Mouse (Mus musculus) liver, embryonic 11.5 days (tissue): ENCODE data around the gene Grk2. TPM values are rescaled to one million over a fixed set of nuclear protein-coding genes. Genes with fewer than 3 reads are reported as not detected.

Source experiments
- ATAC-seq: fragments of 200-750 bp; cut with Nextera tagmentation; replicated peaks from 2 replicates; pipeline ENCODE4 v1.8.0; 2017; ENCODE audit warnings: moderate number of reproducible peaks, mild to moderate bottlenecking, moderate TSS enrichment, moderate library complexity; ENCODE audit not compliant: low FRiP score
- DNase-seq: peaks from one replicate; pipeline ENCODE4 v3.0.0-alpha.2; 2017; ENCODE audit warnings: low spot score
- H3K27ac ChIP-seq: fragments of 300-500 bp; sonication (generic); 2 replicates; pipeline ENCODE4 v1.5.1; 2014; ENCODE audit warnings: mild to moderate bottlenecking, low read depth, low read length, control low read depth
- H3K27me3 ChIP-seq: fragments of 300-500 bp; sonication (generic); replicated peaks from 2 replicates; pipeline ENCODE4 v1.6.1; 2014; ENCODE audit warnings: low read length, mixed read lengths; ENCODE audit not compliant: control insufficient read depth, insufficient read depth
- H3K36me3 ChIP-seq: fragments of 300-500 bp; sonication (generic); 2 replicates; pipeline ENCODE4 v1.6.1; 2014; ENCODE audit warnings: mild to moderate bottlenecking, low read length, moderate library complexity, mixed read lengths; ENCODE audit not compliant: control insufficient read depth, insufficient read depth
- H3K4me1 ChIP-seq: fragments of 300-500 bp; sonication (generic); replicated peaks from 2 replicates; pipeline ENCODE4 v1.6.1; 2014; ENCODE audit warnings: low read length, mixed read lengths; ENCODE audit not compliant: control insufficient read depth, insufficient read depth
- H3K4me2 ChIP-seq: fragments of 300-500 bp; sonication (generic); 2 replicates; pipeline ENCODE4 v1.6.1; 2014; ENCODE audit warnings: mild to moderate bottlenecking, control low read depth, moderate library complexity
- H3K4me3 ChIP-seq: fragments of 300-500 bp; sonication (generic); 2 replicates; pipeline ENCODE4 v1.5.1; 2014; ENCODE audit warnings: low read depth, low read length, control low read depth
- H3K9ac ChIP-seq: fragments of 300-500 bp; sonication (generic); 2 replicates; pipeline ENCODE4 v1.6.1; 2014; ENCODE audit warnings: low read depth, low read length, control low read depth
- H3K9me3 ChIP-seq: fragments of 300-500 bp; sonication (generic); 2 replicates; pipeline ENCODE4 v1.6.1; 2016; ENCODE audit warnings: low read length, inconsistent platforms, mixed read lengths; ENCODE audit not compliant: control insufficient read depth
- WGBS: fragments of 180-500 bp; shearing (Covaris S2); extraction: QIAGEN DNeasy Blood & Tissue Kit; methylation state at CpG from one replicate; pipeline ENCODE4 v1.1.7; 2014; 5-methylcytosine and 5-hydroxymethylcytosine counted together
- polyA plus RNA-seq: library from polyadenylated mRNA; unstranded; fragments of >200 nt; fragmentation: Nextera tagmentation; extraction: Ambion mirVana; gene quantifications from 2 replicates; pipeline ENCODE4 v1.2.1, GENCODE M21; 2014

Grk2 gene
- polyA plus RNA-seq, 1 experiment from 2014 or later, result 23.1 TPM

DNA sequence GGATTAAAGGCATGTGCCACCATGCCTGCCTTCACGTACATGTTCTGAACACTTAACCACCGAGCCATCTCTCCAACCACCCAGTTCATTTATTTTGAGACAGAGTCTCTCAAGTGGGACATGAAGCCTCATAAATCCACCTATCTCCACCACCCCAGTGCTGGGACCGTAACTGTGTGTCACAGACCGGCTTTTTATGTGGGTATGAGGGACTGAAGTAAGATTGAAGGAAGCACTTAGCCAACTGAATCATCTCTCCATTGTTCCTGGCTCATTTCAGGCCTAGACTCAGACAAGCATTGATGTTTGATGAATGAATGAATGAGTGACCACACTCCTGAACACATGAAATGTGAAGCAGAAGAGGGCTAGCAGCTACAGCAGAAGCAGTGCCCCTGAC is 3.3 kb upstream of the Grk2 start:
- H3K27me3 ChIP-seq, result no peaks in the 10 kb centered on the region
- H3K4me3 ChIP-seq, result no peak overlapping the region
- H3K36me3 ChIP-seq, result no peaks in the 10 kb centered on the region
- 83% methylated on average over 4 of the region's 4 CpGs for WGBS
- no peak overlapping the region for H3K9ac ChIP-seq
- DNase-seq (no peak), ATAC-seq (no peak)
- H3K4me2 ChIP-seq, result no peak overlapping the region
- no peak overlapping the region for H3K27ac ChIP-seq
- H3K9me3 ChIP-seq, result no peaks in the 10 kb centered on the region
- peaks cover 10% of the 10 kb centered on the region for H3K4me1 ChIP-seq

DNA sequence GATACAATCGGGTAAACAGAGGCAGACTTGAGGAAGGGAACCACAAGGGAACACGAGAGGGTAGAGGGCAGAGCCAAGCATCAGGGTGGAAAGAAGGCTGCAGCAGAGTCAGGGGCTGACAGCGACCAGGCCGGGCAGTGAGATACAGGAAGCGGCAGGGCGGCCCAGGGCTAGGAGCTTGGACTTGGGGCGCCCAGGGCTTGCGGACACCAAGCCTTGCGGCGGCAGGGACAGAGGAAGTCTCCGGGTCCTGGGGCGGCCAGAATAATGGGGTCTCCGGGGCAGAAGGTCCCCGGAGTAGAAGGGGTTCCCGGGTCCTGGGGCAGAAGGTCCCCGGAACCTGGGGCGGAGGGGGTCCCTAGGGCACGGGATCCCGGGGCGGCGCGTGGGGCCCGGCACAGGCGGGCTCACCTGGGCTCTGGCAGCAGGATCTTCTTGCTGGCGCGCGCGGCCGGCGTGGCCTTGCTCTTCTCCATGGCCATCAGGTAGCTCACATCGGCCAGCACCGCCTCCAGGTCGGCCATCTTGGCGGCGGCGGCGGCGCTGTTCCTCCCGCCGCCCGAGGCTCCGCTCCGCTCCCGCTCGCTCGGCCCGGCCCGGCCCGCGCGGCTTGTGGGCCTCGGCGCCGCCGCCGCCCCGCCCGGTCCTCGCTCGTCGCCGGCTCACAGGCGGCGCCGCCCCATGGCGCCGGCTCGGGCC is 382 bp downstream of the Grk2 start:
- DNase-seq (peak; percentile 66), ATAC-seq (peak; percentile 61)
- peak overlapping the region; percentile 85 for H3K27ac ChIP-seq
- H3K9me3 ChIP-seq, result no peaks in the 10 kb centered on the region
- H3K4me1 ChIP-seq, result peaks cover 46% of the 10 kb centered on the region
- H3K4me2 ChIP-seq, result peak overlapping the region; percentile 94
- H3K9ac ChIP-seq, result peak overlapping the region; percentile 97
- under 1% methylated on average over 53 of the region's 68 CpGs for WGBS
- H3K4me3 ChIP-seq, result peak overlapping the region; percentile 98
- no peaks in the 10 kb centered on the region for H3K36me3 ChIP-seq
- H3K27me3 ChIP-seq, result no peaks in the 10 kb centered on the region

DNA sequence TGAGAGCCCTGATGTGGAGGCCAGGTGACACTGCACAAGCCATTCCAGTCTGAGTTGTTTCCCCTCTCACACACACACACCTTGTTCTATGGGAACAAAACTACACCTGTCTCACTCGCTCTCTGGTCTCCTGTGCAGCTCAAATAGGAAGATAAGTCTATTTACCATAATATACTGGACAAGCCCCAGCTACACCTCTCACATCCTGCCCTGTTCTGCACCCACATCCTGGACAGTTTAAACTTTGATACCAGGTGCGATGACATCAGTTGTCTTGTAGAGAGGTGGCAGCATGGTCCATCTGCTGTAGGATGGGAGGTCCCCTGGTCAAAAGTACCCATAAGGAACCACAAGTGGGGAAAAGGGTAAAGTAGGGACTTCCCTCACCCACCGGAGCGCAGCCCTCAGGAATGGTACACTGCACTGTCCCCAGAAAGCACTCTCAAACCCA is 1.1 kb downstream of the Grk2 start:
- Histone ChIP-seq H3K27me3 (no peaks in the 10 kb centered on the region), H3K4me3 (peak overlapping the region; percentile 98), H3K9ac (peak overlapping the region; percentile 97), H3K36me3 (no peaks in the 10 kb centered on the region), H3K27ac (peak overlapping the region; percentile 45; the same call in 1 of the 2 replicates), H3K9me3 (no peaks in the 10 kb centered on the region), H3K4me1 (peaks cover 54% of the 10 kb centered on the region), H3K4me2 (peak overlapping the region; percentile 94)
- ATAC-seq, result no peak
- WGBS, result 45% methylated on average over 4 of the region's 4 CpGs
- DNase-seq, result no peak

DNA sequence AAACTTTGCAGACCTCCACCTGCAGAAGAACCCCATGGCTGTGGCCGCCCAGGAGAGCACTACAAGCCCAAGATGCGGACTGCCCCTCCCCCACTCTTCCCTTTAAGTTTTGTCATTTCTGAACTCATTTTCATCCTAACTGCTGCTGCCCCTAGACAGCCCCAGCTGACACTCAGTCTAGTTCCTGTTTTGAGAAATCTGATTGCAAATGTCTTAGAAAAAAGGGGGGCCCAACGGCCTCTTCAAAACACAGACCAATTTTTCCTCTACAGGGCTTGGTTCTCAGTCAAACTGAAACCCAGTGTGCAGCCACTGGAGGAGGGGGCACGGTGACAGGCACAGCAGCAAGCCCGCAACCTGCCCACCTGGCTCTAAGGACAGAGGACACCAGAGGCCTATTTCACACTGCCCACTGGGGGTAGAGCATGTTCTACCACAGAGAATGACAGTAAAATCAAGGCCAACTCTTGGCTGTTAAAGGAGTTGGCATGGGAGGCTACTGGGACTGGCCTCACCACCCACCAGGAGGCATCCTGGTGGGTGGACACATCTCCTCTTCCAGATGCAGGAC is 1.7 kb downstream of the Grk2 start:
- H3K4me2 ChIP-seq, result peak overlapping the region; percentile 94
- DNase-seq, result no peak
- H3K4me3 ChIP-seq, result peak overlapping the region; percentile 98
- WGBS, result 42% methylated on average over 5 of the region's 5 CpGs
- H3K27ac ChIP-seq, result peak overlapping the region; percentile 45; the same call in 1 of the 2 replicates
- peak overlapping the region; percentile 97 for H3K9ac ChIP-seq
- no peaks in the 10 kb centered on the region for H3K9me3 ChIP-seq
- H3K36me3 ChIP-seq, result no peaks in the 10 kb centered on the region
- peaks cover 57% of the 10 kb centered on the region for H3K4me1 ChIP-seq
- no peaks in the 10 kb centered on the region for H3K27me3 ChIP-seq
- ATAC-seq, result no peak

DNA sequence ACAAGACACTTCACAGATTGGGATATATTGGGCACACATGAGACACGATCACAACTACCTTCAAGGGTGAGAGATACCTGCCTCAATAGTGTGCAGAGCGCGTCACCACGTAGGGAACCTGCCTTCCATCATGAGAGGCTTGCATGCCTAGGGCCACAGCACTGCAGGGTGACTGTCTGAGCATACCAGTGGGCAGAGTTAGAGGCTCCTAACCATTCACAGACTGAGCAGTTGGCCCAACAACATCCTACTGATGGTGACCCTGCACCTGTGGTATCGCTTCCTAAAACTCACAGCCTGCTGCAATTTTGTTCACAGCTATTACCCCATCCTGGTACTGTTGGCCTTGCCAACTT is 2.4 kb downstream of the Grk2 start:
- Histone ChIP-seq H3K27ac (no peak overlapping the region), H3K36me3 (no peaks in the 10 kb centered on the region), H3K27me3 (no peaks in the 10 kb centered on the region), H3K4me1 (peaks cover 64% of the 10 kb centered on the region), H3K4me3 (peak overlapping the region; percentile 98), H3K9ac (no peak overlapping the region), H3K9me3 (no peaks in the 10 kb centered on the region), H3K4me2 (peak overlapping the region; percentile 94)
- 78% methylated on average over 5 of the region's 5 CpGs for WGBS
- ATAC-seq (no peak), DNase-seq (no peak)

DNA sequence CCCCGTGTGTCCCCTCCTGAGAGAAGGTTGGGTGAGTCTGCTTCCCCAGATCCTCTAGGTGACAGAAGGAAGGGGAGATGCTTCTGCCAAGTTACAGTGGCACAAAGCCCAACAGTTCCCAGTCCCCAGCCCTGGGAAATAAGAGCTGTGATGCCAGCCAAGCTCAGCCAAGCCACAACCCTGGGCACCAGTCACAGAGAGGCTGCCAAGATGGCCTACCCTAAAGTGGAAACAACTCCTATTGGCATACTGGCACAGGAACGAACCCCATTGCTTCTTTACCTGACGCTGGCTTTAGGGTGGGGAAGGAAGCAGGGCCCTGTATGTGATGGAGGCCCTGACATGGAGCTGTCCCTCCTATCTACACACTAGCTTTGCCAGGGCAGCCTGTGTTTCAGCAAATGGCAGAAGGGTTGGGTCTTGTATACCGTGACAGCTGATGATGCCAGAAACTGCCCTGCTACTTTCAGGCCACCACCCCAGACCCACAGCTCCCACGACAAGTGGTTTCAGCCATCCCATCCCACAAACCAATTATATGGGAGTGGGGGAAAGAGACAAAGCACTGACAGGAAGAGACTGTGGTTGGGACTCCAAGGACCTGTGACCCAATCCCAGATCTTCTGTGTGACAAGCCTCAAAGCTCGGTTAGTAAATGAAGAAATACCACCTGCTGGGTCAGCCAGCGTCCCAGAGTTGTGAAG is 2.9 kb downstream of the Grk2 start:
- Histone ChIP-seq H3K4me2 (peak overlapping the region; percentile 94), H3K4me1 (peaks cover 66% of the 10 kb centered on the region), H3K27me3 (no peaks in the 10 kb centered on the region), H3K4me3 (peak overlapping the region; percentile 98), H3K9ac (0 out of 2 replicates have a peak overlapping the region, but pooled peaks have one; percentile 38), H3K36me3 (no peaks in the 10 kb centered on the region), H3K27ac (peak overlapping the region; percentile 84), H3K9me3 (no peaks in the 10 kb centered on the region)
- DNase-seq (no peak), ATAC-seq (no peak)
- WGBS, result 46% methylated on average over 7 of the region's 7 CpGs

DNA sequence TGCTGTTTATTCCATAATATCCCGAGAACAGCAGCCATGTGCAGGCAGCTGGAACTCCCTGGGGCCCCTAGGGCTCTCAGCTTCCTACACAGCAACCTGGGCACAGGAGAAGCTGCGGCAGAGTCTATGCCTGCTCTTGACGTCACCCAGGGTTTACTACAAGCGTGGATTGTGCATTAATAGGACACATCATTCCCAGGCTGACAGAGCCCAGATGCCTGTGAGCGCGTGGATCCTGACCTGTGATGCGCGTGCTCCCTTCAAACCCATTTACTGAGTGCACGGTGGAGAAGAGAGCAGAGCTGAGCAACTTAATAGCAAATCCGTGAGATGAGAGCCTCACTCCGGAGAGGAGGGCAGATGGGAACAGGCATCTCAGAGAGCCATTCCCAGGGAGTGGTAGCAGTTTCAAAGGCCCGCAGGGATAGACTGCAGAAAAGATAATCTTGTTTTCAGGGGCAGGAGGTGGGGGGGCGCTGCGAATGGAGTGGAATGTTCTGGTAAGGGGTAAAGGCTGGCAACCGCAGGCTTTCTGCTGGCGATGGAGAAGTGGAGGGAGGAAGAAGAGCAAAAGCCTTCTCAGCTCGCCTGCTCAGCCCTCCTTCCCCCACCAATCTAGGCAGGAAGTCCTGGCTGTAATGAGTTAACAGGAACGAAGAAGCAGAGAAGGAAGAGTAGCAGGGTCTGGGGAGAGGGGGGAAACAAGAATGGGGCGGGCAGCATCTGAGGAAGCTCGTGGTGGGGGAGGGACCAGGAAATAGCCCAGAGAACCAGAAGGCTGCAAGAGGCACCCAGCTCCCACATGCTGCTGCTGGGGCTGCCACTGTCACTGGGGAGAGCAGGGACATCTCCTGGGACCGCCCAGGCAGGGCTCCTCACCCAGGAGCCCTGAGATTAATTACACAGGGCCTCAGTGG is 4.0 kb downstream of the Grk2 start:
- DNase-seq (peak; percentile 49), ATAC-seq (no peak; the same call in 1 of the 2 replicates)
- H3K4me3 ChIP-seq, result peak overlapping the region; percentile 23
- H3K27me3 ChIP-seq, result no peaks in the 10 kb centered on the region
- 28% methylated on average over 21 of the region's 21 CpGs for WGBS
- H3K9me3 ChIP-seq, result no peaks in the 10 kb centered on the region
- peak overlapping the region; percentile 38; the same call in 1 of the 2 replicates for H3K9ac ChIP-seq
- peak overlapping the region; percentile 94 for H3K4me2 ChIP-seq
- no peaks in the 10 kb centered on the region for H3K36me3 ChIP-seq
- H3K27ac ChIP-seq, result peak overlapping the region; percentile 84
- peaks cover 72% of the 10 kb centered on the region for H3K4me1 ChIP-seq
